Mouse (Mus musculus) heart, adult 8-10 months (tissue): ENCODE results near the gene Gal3st2. TPM values are rescaled to one million over a fixed set of nuclear protein-coding genes. Genes with fewer than 3 reads are reported as not detected.
"Not testable (repeated sequence)": the region's sequence is repeated elsewhere in the genome, so short reads cannot be mapped to it uniquely, and the experiment has no call there.

Source experiments
- DNase-seq: peaks from one replicate; pipeline ENCODE4 v3.0.0; 2022; ENCODE audit warnings: low spot score
- total RNA-seq, 4 experiments: library from RNA; stranded (reverse); gene quantifications; 2 replicates each; pipeline ENCODE4 v1.2.4; 2022

The Gal3st2 gene
- total RNA-seq, 4 experiments from 2014 or later = 0.28 to 0.60 (median 0.50) TPM

DNA sequence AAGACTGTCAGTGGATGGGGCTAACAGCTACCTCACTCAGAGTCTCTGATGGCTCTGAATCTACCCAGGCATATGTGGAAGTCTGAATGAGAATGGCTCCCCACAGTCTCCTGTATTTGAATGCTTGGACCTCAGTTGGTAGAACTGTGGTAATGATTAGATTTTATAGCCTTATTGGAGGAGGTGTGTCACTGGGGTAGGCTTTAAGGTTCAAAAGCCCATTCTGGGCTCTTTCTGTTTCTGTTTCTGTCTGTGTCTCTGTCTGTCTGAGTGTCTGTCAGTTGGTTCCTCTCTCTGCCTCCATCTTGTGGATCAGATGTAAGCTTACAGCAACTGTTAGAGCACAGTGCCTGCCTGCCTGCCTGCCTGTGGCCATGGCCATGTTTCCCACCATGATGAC lies 1.5 kb upstream of the Gal3st2 start:
- DNase-seq = no peak

- DNase-seq = not testable (repeated sequence)
Observed at GRCm38 (mm10) chr1:93871594-93872105, 10.5 kb downstream of the Gal3st2 start.

DNA sequence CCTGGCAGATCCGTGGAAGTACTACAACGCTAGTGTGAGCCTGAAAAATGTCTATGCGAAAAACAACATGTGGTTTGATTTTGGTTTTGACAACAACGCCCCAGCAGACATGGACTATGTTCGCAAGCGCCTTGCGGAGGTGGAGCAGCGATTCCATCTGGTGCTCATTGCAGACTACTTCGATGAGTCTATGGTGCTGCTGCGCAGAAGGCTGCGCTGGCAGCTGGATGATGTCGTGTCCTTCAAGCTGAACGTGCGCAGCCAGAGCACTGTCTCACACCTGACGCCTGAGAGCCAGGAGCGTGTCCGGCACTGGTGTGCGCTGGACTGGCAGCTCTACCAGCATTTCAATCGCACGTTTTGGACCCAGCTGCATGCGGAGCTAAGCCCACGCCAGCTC lies 13.3 kb downstream of the Gal3st2 start:
- DNase-seq = not testable (repeated sequence)

DNA sequence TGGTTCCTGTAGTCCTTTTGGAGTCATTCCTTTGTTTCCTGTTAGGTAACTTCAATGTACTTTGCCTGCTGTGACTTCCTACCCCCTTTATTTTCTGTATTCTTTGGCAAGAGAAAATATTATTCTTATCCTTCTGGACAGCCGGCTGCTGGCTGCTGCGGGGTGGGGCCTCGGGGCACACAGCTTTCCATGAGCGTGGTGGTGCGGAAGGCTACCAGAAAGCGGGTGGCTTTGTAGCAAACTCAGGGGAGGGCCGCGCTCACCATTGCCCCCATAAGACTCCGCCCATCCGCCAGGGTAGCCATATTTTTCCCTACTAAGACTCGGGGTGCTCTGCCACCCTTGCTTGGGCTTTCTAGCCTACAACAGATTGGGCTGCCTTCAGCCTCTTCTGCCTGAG lies 20.7 kb downstream of the Gal3st2 start:
- DNase-seq = not testable (repeated sequence)

- not testable (repeated sequence) for DNase-seq
Observed at GRCm38 (mm10) chr1:93890936-93891335, 29.8 kb downstream of the Gal3st2 start.

DNA sequence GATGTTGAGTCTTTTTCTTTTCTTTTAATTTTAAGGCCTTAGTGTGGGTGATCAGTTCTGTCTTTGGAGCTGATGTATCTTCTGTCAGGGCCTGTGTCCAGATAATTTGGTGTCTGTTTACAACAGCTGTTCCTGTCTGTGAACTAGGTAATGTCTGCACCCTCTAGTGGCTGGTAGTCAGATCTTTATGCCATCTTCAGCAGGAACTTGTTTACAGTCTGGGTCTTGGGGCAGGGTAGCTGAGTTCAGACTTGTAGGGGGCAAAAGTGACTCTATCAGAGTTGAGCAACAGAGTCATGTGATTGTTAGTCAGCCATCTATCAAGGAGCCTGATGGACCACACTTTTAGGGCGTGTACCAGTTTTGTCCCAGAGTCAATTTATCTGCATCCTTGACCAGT lies 36.3 kb downstream of the Gal3st2 start:
- not testable (repeated sequence) for DNase-seq

- DNase-seq = not testable (repeated sequence)
Observed at GRCm38 (mm10) chr1:93901291-93901690, 40.2 kb downstream of the Gal3st2 start.

DNA sequence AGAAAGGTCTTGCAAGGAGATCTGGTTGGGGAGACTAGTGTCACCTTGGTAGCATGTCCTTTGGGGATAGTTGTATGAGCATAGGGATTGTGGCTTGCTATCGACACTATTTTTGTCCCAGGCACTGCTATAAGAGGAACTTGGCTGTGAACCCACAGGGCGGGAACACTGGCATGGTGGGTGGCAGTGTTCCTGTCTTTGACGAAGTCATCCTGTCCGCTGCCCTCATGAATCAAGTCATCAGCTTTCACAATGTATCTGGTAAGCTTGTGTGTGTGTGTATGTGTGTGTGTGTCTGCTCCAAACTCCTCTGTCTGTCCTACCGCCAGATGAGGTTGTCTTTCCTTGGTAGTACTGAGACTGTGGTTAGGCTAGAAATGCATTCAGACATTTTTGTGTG lies 45.6 kb downstream of the Gal3st2 start:
- not testable (repeated sequence) for DNase-seq

GRCm38 (mm10) chr1:93908977-93909586 lies 48.0 kb downstream of the Gal3st2 start:
- DNase-seq = not testable (repeated sequence)

DNA sequence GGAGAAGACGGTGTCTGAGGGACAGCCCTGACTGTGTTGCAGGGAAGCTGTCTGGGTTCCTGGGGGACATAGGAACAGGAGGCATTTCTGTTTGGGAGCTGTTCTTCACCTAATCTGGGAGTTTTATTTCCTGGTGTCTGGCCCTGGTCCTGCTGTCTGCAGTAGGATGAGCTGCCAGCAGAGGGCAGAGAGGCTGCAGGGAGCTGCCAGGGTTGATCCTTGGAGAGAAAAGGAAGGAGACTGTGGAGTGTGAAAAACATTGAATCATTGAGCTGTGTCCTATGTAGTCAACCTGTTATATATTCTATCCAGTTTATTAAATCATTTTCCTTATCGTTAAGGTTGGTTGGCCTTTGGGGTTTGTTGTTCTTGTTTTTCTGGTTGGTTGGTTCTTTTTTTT lies 50.8 kb downstream of the Gal3st2 start:
- not testable (repeated sequence) for DNase-seq

- DNase-seq = not testable (repeated sequence)
Observed at GRCm38 (mm10) chr1:93917160-93917559, 56.1 kb downstream of the Gal3st2 start.

DNA sequence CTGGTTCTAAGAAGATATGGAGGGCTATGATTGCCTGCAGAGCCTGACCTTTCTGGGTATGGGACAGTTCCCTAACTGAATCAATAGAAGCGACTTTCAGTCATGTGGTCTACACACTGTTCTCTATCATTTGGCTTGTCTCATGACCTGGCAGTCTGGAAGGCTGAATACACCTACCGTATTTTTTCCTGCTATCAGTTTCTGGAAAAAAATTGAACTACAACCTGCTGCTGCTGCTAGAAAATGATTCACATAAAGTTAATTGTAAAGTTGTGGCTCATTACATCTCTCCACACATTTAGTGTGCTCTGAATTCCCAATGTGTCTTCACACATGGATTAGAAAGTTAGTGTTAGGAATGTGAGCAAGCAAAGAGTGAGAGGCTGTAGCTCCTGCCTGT lies 56.9 kb downstream of the Gal3st2 start, which contains the start of gene Gal3st2b:
TSS of gene Gal3st2b (plus strand) at position 301 of the 400 bp plus-strand sequence.
- DNase-seq = not testable (repeated sequence)

- DNase-seq = not testable (repeated sequence)
Observed at GRCm38 (mm10) chr1:93918775-93919174, 57.7 kb downstream of the Gal3st2 start.

- not testable (repeated sequence) for DNase-seq
Observed at GRCm38 (mm10) chr1:93919321-93919720, 58.2 kb downstream of the Gal3st2 start.

DNA sequence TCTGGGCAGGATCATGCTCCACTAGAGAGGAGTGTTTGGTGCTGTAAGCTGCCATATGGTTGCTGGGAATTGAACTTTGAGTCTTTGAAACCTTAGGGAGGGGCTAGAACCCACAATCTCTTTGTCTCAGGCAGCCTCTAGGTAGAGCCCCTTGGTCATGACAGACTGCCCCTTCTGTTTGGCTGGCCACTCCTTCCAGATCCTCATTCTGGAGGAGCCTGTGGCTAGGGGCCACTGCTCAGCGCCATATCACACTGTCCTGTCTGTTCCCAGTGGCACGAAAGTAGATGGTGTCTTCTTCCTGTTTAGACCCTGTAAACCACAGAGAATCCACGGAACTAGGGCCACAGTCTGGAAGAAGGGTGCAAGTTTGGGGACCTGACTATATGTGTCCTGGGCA lies 61.5 kb downstream of the Gal3st2 start:
- not testable (repeated sequence) for DNase-seq

GRCm38 (mm10) chr1:93923098-93923497 lies 62.0 kb downstream of the Gal3st2 start:
- not testable (repeated sequence) for DNase-seq

Other genes with a start within 250 kb of the Gal3st2 start
- gene Stk25, start 202.6 kb upstream of the Gal3st2 start, total RNA-seq = 100 to 1,000 TPM in 1 of 4 experiments, 10 to 100 TPM in 3; 83.1 to 100 (median 91.5) TPM
- gene Bok, start 175.6 kb upstream of the Gal3st2 start, total RNA-seq = 1 to 10 TPM; 2.5 to 3.0 (median 2.6) TPM
- 10 to 100 TPM; 28.5 to 35.3 (median 34.6) TPM for gene Atg4b, start 109.8 kb upstream of the Gal3st2 start, total RNA-seq
- 10 to 100 TPM; 70.4 to 90.9 (median 77.0) TPM for gene Thap4, start 106.4 kb upstream of the Gal3st2 start, total RNA-seq
- gene Dtymk, start 59.4 kb upstream of the Gal3st2 start, total RNA-seq = 10 to 100 TPM; 20.2 to 24.3 (median 20.9) TPM
- gene Ing5, start 57.3 kb upstream of the Gal3st2 start, total RNA-seq = 10 to 100 TPM; 10.3 to 15.0 (median 13.6) TPM
- 10 to 100 TPM; 43.5 to 56.2 (median 48.4) TPM for gene D2hgdh, start 36.4 kb upstream of the Gal3st2 start, total RNA-seq
- gene Gal3st2b, start 57.0 kb downstream of the Gal3st2 start, total RNA-seq = 1 to 10 TPM in 1 of 4 experiments, under 1 TPM in 3; 0.33 to 1.2 (median 0.51) TPM
- gene Gal3st2c, start 129.2 kb downstream of the Gal3st2 start, total RNA-seq = 1 to 10 TPM in 3 of 4 experiments, under 1 TPM in 1; 0.89 to 1.4 (median 1.3) TPM
- under 1 TPM in 1 of 4 experiments, not detected in 3; 0.09 TPM for gene Neu4, start 159.1 kb downstream of the Gal3st2 start, total RNA-seq
- gene Pdcd1, start 191.2 kb downstream of the Gal3st2 start, total RNA-seq = not detected